Mouse (Mus musculus) cerebellum, postnatal 36 days (tissue): ENCODE measurements at regions not wholly inside any gene's neighbourhood (a gene's known extent, or its start where the extent isn't known, plus 50 kb on each side); places are given as distances from the start of the nearest gene placed in this dataset.

Experiments
- DNase-seq, 2 experiments: peaks; one replicate each; pipeline ENCODE4 v3.0.0; 2021 to 2022; ENCODE audit warnings: mixed read lengths in 2 of 2

- DNase-seq = no peak
Observed at GRCm38 (mm10) chr14:123219590-123219989, 235.8 kb upstream of the Tmtc4 start.

DNA sequence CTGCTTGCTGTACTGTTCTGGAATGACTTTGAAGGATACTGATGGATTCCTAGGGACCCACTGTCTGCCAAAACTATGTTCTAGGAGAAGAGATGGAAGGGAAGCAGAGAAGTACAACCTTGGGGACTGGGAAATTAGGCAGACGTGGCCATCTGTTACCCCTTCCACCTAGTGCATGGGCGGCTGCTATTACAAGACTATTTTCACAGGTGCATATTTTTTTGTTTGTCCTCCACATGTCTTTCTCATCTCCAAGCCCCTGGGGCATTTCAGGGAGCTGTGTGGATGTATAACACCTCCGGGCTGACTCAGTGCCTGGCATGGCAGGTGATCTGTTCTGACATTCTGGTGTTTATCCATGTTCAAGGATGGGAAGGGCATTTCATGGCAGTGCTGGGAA is 226.4 kb upstream of the Tmtc4 start:
- DNase-seq = peak; percentile 20 to 22

- no peak for DNase-seq
Observed at GRCm38 (mm10) chr14:123202848-123203247, 219.0 kb upstream of the Tmtc4 start.

DNA sequence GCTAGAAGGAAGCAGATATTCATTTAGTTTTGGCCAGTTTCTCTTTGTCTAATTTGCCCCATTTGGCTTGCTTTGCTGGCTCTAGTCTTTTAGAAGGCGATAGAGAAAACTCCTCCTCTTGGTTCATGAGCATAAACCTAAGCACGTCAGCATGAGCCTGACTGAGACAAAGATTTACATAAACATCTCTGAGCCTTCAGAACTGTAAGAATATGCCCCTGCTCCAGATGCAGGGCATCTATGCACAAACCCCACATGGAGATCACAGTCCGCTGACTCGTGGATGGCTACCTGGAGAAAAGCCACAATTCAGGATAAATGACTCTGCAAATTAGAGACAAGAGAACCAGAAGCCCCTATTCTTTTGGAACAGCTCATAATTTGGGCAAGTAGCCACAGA is 218.5 kb upstream of the Tmtc4 start:
- DNase-seq = no peak

DNA sequence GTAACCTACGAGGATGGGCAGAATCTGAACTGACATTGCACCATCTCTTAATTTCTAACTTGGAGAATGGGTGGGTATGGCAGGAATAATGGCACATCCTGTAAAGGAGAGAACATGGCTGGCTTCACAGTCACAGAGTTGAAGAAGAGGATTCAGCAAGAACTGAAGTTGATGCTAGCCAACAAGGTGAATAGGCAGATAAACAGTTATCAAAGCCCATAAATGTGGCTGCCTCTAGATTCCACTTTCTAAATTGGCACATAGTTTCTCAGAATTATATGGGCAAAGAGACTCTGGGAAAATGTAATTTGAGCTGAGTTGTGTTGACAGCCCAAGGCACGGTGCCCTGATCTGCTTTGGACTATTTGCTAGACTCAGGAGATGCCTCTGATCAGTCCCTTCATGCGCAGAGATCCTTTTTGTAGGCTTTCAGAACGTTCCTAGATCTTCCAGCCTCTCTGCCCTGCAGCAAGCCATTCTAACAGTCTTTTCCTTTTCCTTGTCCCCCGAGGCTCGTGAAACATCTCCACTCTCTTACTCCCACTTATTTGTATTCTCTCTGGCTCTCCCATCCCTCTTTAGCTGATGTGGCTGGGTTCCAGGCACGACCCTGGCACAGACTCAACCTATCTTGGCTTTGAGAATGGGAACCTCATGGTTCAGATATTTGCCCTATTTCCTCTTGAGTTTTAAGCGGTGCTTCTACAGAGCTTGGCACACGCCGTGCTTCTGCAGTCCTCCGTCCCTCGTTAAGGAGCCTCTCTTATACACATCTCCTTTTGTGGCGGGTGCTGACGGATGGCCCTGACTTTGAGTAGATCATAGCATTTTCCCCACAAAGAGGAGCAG is 217.8 kb upstream of the Tmtc4 start:
- peak; percentile 84 to 90 for DNase-seq

- no peak for DNase-seq
Observed at GRCm38 (mm10) chr14:123199111-123199510, 215.3 kb upstream of the Tmtc4 start.

- DNase-seq = no peak
Observed at GRCm38 (mm10) chr14:123192574-123192973, 208.7 kb upstream of the Tmtc4 start.

DNA sequence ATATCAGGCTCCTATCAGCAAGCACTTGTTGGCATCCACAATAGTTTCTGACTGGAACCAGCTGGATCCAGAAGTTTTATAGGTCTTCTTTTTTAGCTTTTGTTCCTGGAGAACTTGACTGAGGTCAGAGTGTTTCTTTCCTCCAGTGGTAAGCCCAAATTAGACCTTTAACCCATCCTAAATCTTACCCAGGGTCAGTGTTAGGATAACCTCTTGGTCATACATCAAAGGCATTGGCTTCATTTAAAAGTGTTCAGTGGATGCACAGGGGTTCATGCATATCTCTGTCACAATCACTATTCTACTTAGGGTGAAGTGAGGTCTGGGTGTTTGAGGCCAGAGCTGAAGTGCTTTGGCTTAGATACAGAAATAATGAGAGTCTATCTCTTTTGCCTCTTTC is 206.9 kb upstream of the Tmtc4 start:
- DNase-seq = no peak

- DNase-seq = no peak
Observed at GRCm38 (mm10) chr14:123187270-123188058, 203.6 kb upstream of the Tmtc4 start.

- DNase-seq = peak; percentile 6 to 13
Observed at GRCm38 (mm10) chr14:123173183-123173582, 189.3 kb upstream of the Tmtc4 start.

DNA sequence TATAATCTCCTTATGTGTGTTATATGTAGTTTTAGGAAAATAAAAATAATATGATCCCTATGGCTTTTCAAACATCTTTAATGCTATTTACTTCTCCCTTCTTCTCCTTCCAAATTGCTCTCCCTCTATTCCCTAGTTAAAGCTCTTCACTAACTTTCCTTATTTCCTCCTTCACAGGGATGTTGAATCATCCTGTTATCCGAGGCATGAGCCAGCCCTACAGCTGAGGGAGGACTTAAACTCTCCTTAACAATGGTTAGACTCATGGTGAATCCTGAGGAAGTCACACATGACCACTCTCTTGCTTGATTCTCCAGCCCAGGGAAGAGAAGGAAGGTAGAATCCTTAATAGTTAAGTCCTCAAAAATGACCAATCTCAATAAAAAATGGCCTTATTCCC is 188.0 kb upstream of the Tmtc4 start:
- no peak for DNase-seq

GRCm38 (mm10) chr14:123163842-123164241 is 180.0 kb upstream of the Tmtc4 start:
- DNase-seq = no peak

DNA sequence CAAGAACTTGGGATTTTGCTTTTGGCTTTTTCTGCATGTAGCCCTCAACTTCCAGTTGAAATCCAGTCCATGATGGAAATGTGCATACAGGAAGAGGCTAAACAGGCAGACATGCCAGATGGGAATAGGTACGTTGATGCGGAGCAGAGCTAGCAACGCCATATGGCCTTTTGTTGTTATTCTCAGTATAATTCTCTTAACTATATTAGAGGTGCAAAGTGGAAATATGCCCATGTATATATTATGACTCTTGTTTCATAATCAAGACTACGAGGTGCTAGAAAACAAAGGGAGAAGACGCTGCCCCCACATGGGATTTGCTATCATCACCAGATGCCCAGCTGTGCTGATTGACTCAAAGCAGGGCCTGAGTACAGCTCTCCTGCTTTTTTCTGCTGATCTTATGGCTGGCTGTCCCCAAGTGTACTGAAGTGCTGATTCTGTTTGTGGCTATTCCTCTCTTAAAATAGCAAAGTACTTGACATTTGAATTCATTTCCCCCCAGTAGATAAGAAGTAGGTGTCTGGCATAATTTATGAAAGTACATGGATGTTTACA is 159.7 kb upstream of the Tmtc4 start:
- DNase-seq = peak; percentile 8 to 23

GRCm38 (mm10) chr14:123138743-123139705 is 155.2 kb upstream of the Tmtc4 start:
- DNase-seq = no peak

DNA sequence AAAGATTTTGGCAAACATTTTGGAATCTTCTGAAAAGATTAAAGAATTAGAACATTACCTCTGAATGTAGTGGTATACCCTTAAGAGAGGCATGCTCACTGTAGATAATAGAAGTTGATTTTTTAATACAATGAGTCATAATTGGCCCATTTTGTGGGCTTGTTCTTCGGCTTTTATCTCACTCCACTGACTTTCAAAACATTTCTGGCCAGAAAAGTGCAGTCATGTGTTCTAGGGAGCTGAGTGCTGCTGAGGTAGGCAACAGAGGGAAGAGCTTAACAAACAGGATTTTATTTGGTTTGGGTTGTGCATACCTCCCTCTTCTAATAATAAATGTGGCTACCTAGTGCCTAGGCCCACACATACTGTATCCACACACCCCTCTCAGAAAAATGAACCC is 150.1 kb upstream of the Tmtc4 start:
- DNase-seq = no peak

- peak; percentile 40 to 43 for DNase-seq
Observed at GRCm38 (mm10) chr14:123120361-123120760, 136.5 kb upstream of the Tmtc4 start.

GRCm38 (mm10) chr14:123116337-123116736 is 132.5 kb upstream of the Tmtc4 start:
- DNase-seq = no peak

GRCm38 (mm10) chr14:123110533-123110932 is 126.7 kb upstream of the Tmtc4 start:
- no peak for DNase-seq

- no peak for DNase-seq
Observed at GRCm38 (mm10) chr14:123100371-123100770, 116.5 kb upstream of the Tmtc4 start.

- no peak for DNase-seq
Observed at GRCm38 (mm10) chr14:123096086-123096485, 112.3 kb upstream of the Tmtc4 start.

DNA sequence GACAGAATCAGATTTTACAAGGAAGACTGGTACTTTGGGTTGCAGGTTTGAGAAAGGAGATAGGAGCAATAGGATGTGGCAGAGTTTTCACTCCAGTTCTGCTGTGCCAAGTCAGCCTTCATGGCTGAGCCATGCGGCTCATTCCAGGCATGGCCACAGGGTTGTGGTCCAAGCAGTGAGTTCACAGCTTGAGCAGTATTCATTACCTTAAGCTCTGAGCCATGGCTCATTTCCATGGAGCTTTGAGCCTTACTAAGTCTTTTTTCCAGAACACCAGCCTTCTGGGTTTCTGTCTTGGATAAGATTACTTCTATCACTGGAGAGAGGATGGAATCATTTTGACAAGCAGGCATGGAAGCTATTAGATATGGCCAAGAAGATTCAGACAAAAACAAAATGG is 98.2 kb upstream of the Tmtc4 start:
- DNase-seq = no peak

DNA sequence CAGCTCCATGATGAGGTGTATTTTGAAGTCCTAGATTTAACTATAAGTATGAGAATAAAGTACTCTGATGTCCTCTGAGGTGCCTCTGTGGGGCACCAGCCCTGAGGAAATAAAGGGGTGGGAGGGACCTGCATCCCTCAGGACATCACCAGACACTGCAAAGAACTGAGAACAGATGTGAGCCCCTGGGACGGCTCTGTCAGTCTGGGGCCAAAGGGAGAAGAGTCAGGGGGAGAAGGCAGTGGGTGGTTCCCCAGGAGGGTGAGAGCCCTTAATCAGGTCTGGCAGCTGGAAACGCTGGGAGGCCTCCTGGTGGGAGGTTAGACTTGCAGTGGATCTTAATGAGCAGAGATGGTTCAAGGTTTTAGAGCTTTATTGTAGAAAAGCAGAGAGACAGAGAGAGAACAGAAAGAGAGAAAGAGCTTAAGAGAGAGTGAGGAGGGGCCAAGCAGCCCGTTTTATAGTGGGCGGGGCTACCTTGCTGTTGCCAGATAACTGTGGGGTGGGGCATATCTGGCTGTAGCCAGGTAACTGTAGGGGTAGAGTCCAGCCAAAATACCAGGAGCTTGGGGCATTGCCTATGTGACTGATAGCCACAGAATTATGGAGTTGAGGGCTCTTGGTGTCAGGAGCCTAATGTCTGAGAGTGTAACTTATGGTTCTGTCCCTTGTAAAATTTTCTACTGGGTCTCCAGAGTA is 97.3 kb upstream of the Tmtc4 start:
- DNase-seq = no peak
